Mouse (Mus musculus) CH12.LX (cell line): ENCODE measurements at regions not wholly inside any gene's neighbourhood (a gene's known extent, or its start where the extent isn't known, plus 50 kb on each side); places are given as distances from the start of the nearest gene placed in this dataset.

ENCODE experiments used
- CTCF ChIP-seq, 2 experiments: IDR thresholded peaks in 1 of 2; conservative IDR thresholded peaks in 1 of 2; 2 replicates each; pipeline ENCODE4 v1.5.1; 2011 to 2012; ENCODE audit warnings: low read depth in 2 of 2, low read length in 2 of 2, improper control_type of control experiment in 1 of 2, inconsistent platforms in 1 of 2, mild to moderate bottlenecking in 1 of 2, moderate library complexity in 1 of 2
- EP300 ChIP-seq: IDR thresholded peaks from 2 replicates; pipeline ENCODE4 v1.6.1; 2011; ENCODE audit warnings: low read length, improper control_type of control experiment
- KAT2A ChIP-seq: IDR thresholded peaks from 2 replicates; pipeline ENCODE4 v1.6.1; 2012; ENCODE audit warnings: low read length, improper control_type of control experiment, inconsistent platforms; ENCODE audit not compliant: insufficient replicate concordance
- MYC ChIP-seq: IDR thresholded peaks from 2 replicates; pipeline ENCODE4 v1.6.1; 2011; ENCODE audit warnings: low read depth, mild to moderate bottlenecking, improper control_type of control experiment, low read length
- NRF1 ChIP-seq: IDR thresholded peaks from 2 replicates; pipeline ENCODE4 v1.6.1; 2014; ENCODE audit warnings: low read depth, mild to moderate bottlenecking, inconsistent platforms, low read length, improper control_type of control experiment, moderate library complexity
- USF2 ChIP-seq: conservative IDR thresholded peaks from 2 replicates; pipeline ENCODE4 v1.6.1; 2011; ENCODE audit warnings: low read depth, low read length, improper control_type of control experiment

- TF ChIP-seq CTCF (conservative IDR thresholded peaks at IDR 0.05 in 1 of 2, IDR thresholded peaks at IDR 0.05 in 1 of 2; ENCODE audit: low read depth in 2 of 2, low read length in 2 of 2) (peak; percentile 43 to 51; a peak in 3 of 4 replicates), EP300 (no peak), USF2 (no peak), KAT2A (no peak), MYC (no peak), NRF1 (no peak)
Observed at GRCm38 (mm10) chr7:136427164-136427563, 467.2 kb upstream of the Mgmt start.
